Mouse (Mus musculus): ENCODE results near the gene Psmd7.
"Not testable (repeated sequence)": the region's sequence is repeated elsewhere in the genome, so short reads cannot be mapped to it uniquely, and the experiment has no call there.

The Psmd7 gene

DNA sequence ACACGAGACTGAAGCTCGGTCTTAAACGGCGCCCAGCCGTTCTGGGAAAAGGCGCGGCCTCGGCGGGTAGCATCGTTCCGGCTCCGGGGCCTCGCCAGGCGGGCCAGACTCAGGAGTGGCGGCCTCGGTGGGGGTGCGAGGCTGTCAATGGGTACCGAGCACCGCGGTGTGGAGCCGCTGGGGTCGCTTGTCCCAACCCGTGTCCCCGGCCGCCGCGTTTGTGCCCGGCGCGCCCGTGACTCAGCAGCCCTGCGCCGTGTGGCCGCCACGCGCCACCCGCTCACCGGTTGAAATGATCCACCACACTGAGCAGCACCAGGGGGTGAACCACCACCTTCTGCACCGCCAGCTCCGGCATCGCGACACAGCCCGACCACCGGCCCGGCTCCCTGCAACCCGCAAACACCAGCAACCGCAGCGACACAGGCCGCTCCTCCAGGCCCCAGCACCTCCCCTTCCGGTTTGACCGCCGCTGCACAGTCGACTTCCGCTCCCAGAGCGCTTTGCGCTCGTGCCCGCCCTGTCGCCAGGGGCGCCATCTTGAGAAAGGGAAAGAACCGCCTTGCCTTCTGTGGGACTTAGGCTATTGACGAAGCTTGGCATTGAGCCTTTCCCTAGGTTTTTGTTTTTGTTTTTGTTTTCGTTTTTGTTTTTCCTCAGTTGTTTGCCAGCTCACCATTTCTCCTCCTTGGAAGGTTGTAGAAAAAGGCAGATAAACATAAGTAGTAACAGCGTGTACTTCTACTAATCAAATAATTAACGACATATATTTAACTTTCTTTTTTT lies at the start of gene Psmd7:
Gene Psmd7, minus strand, starts transcription at position 470 of the 786 bp plus-strand sequence.
- peak; percentile 93 for DNase-seq (ENCODE audit: low spot score)

GRCm38 (mm10) chr8:107633734-107634133 lies 45.5 kb upstream of the Psmd7 start:
- no peak for DNase-seq (ENCODE audit: low spot score)

DNA sequence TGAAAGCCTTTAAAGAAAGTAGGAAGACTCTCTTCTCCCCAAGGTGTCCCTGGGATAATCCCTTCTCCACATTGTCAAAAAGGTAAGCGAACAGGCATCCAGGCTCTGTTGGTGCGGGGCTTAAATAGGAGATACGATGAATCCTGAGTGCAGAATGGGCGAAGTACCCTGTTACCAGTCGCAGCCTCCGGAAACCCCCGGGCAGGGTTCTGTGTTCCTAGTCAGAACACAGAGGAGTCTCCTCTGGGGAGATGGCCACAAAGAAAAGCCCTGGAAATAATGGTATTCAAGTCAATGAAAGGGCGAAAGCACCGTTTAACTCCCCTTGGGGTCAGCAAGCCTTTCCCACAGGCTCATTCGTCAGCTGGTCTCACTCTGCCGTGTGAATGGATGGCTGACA lies 41.4 kb upstream of the Psmd7 start:
- no peak for DNase-seq (ENCODE audit: low spot score)

- no peak for DNase-seq (ENCODE audit: low spot score)
Measured at GRCm38 (mm10) chr8:107628501-107629149, 40.4 kb upstream of the Psmd7 start.

GRCm38 (mm10) chr8:107627881-107628280 lies 39.6 kb upstream of the Psmd7 start:
- no peak for DNase-seq (ENCODE audit: low spot score)

- not testable (repeated sequence) for DNase-seq (ENCODE audit: low spot score)
Measured at GRCm38 (mm10) chr8:107624301-107624700, 36.0 kb upstream of the Psmd7 start.

GRCm38 (mm10) chr8:107621930-107622623 lies 33.8 kb upstream of the Psmd7 start:
- no peak for DNase-seq (ENCODE audit: low spot score)

DNA sequence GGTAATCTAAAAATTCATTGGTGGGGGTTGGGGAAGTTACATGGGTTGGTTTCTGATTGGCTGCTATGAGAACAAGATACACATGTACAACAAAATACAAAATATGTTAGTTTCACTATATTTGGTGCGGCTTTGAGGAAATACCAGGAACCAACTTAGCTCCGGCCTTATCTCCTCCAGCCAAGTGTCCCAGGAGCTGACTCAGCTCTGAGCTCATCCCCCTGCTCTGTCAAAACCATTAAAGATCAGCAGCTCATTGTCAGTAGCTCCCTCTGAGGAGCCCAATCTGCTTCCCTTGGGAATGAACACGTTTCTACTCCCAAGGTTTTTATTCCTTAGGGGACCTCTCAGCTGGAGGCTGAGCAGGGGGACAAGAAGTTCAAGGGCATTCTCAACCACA lies 32.9 kb upstream of the Psmd7 start:
- DNase-seq (ENCODE audit: low spot score) = no peak

DNA sequence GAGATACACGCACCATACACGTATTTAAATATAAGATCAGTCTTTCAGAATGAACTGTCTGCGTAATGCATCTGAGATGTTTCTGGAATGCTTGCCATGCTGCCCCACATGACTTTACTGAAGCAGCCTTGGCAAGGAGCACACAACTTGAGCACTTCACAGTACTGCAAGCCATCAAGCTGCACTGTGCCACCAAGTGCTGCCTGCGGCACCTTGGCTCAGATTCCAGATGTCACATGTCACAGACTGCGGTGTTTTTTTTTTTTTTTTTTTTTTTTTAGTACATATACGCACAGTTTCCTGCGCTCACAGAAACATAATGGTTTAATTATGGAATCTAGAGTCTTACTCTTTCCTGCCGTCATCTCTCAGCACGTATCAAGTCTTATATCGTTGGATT lies 30.2 kb upstream of the Psmd7 start:
- DNase-seq (ENCODE audit: low spot score) = no peak

DNA sequence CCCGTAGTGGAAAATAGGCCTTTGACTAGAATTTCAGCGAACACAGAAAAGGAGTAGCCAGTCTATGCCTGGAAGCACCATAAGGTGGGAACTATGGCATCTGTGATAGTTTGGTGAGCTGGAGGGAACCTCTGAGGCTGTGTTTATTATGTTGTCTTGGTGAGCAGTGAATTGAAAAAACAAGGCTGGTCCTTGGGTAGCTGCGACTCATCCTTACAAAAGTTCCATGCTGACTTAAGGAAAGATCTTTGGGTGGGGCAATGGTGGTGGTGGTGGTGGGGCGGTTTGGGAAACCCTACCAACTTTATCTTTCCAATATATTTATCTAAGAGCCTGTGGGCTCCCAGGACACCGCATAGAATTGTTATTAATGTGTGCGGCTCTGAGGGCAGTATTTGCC lies 25.1 kb upstream of the Psmd7 start:
- no peak for DNase-seq (ENCODE audit: low spot score)

DNA sequence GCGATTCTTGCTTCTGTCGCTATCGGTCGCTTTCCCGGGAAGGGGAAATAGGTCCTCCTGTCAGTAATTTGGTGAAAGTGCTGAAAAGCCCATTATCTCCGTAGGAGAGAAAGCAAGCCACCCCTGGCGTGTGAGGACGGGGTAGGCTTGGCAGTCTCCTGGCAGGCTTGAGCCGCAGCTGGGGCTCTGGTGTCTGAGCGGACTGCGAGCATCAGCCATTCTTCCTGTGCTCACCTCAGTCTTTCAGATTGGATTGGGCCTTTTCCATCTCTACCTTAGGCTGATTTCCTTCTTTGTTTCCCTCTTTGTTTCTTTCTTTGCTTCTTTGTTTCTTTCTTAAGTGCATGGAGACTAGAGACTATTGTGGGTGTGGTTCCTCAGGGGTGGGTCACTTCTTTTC lies 22.6 kb upstream of the Psmd7 start:
- no peak for DNase-seq (ENCODE audit: low spot score)

DNA sequence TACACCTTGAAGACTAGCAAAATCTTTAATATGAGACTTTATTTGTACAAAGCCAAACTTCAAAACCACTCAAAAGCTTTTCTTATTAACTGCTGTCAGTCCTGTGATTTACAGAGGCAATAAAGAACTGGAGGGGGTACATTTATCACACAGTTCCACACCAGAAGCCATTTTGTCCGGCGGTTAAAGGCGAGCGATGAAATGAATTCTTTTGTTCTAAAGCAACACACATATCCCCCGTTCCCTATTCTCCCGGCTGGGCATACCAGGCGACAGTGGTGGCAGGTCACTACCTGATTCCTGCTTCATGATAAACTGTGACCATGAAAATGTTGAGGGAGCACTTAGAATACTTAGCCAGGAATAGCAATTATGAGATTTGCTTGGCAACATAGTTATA lies 20.5 kb upstream of the Psmd7 start:
- no peak for DNase-seq (ENCODE audit: low spot score)

GRCm38 (mm10) chr8:107603026-107603425 lies 14.8 kb upstream of the Psmd7 start:
- peak; percentile 63 for DNase-seq (ENCODE audit: low spot score)

- no peak for DNase-seq (ENCODE audit: low spot score)
Measured at GRCm38 (mm10) chr8:107599691-107600090, 11.4 kb upstream of the Psmd7 start.

DNA sequence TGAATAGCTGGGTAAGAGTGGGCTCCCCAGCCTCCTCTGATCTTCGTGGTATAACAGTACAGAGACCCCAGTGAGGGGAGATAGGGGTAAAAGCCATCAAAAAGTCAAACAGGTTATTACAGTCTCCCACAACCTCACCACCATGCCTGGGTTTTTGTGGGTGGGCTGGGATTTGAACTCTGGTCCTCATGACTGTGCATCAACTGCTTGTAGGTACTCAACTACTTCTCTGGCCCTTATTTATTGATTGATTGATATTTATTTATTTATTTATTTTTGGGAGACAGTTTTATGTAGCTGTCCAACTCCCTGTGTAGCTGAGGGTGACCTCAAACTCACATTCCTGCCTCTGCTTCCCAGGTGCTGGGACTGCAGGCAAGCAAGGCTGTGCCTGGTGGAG lies 9.5 kb upstream of the Psmd7 start:
- DNase-seq (ENCODE audit: low spot score) = no peak

DNA sequence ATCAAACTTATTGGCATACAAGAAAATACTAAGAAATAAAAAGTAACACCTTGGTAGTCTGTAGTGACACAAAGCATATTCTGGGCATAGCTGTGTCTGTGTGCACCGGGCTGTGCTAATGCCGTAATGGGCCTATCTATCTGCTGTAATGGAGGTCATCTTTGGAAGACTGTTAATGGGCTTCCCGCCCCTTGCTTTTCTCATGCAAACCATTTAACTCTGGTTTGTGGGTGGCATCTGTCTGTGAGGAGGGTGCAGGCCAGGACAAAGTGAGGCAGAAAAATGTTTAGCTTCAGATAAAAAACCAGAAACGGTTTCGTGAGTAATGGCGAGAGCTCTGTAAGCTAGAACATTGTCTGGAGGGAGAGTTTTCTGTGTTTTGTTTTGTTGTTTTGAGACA lies 6.6 kb upstream of the Psmd7 start:
- DNase-seq (ENCODE audit: low spot score) = no peak

DNA sequence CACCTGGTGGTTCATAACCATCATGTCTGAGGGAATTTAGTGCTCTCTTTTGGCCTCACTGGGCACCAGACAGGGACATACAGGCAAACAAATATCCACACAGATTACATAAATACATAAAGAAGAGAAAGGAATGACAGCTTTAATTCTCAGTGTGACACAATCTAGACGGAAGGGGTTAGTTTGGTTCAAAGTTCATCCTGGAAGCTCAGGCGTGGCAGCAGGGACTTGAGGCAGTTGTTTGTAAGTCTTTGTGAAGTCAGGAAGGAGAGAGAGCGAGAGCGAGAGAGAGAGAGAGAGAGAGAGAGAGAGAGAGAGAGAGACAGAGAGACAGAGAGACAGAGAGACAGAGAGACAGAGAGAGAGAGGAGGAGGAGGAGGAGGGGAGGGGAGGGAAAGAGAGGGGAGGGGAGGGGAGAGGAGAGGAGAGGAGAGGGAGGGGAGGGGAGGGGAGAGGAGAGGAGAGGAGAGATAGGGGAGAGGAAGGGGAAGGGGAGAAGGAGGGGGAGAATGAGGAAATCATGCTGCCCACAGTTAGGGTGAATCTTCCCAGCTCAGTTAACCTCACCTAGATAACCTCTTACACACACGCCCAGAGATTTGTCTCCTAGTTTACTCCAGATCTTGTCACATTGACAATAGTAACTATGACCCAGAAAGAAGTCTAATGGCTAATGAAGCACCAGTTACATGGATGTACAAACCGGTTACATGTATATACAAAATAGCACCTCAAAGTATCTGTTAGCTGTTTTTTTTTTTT lies 5.9 kb upstream of the Psmd7 start:
- DNase-seq (ENCODE audit: low spot score) = no peak

- DNase-seq (ENCODE audit: low spot score) = no peak
Measured at GRCm38 (mm10) chr8:107587429-107587994, 752 bp downstream of the Psmd7 start.

GRCm38 (mm10) chr8:107582136-107582535 lies 6.1 kb downstream of the Psmd7 start:
- no peak for DNase-seq (ENCODE audit: low spot score)

GRCm38 (mm10) chr8:107581536-107581935 lies 6.7 kb downstream of the Psmd7 start:
- no peak for DNase-seq (ENCODE audit: low spot score)

- no peak for DNase-seq (ENCODE audit: low spot score)
Measured at GRCm38 (mm10) chr8:107580879-107581278, 7.4 kb downstream of the Psmd7 start.

DNA sequence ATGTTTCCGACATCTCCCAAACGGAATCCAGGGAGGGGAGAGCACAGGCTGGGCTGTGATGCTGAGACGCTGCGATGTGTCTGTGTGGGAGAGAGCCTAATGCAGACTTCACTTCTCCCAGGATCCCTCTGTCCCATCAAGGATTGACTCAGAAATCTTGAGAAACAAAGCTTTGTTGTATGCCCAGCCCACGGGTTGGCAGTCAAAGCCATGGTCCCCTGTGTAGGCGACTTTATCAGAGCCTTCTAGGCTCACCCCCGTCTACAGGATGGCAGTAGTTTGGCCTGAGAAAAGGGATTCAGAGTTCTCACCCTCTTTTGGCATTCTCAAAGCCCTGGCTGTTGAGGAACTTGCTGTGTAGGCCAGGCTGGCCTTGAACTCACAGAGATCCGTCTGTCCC lies 9.7 kb downstream of the Psmd7 start:
- no peak for DNase-seq (ENCODE audit: low spot score)
